Mouse (Mus musculus) adrenal gland, postnatal 14 days (tissue): ENCODE data around the gene Olfr1346. TPM values are rescaled to one million over a fixed set of nuclear protein-coding genes. Genes with fewer than 3 reads are reported as not detected.
A peak's percentile ranks its signal among the peaks of the same experiment; 100 is the strongest.
"Not testable (repeated sequence)": the region's sequence is repeated elsewhere in the genome, so short reads cannot be mapped to it uniquely, and the experiment has no call there.

ENCODE experiments used
- DNase-seq: peaks from one replicate; pipeline ENCODE4 v3.0.0; 2021; ENCODE audit warnings: mixed read lengths
- long read RNA-seq, 2 experiments: library from polyadenylated mRNA; stranded (forward); transcript quantifications; one replicate each; pipeline ENCODE4 v2.0.0; 2021
- total RNA-seq: library from RNA; stranded (reverse); gene quantifications from 2 replicates; pipeline ENCODE4 v1.2.3, GENCODE M21; 2021

The Olfr1346 gene
- total RNA-seq: not detected in 2 replicates
- long read RNA-seq, experiment 1: 0 reads
- long read RNA-seq, experiment 2: 0 reads

GRCm38 (mm10) chr7:6466951-6467350 lies at the start of gene Olfr1346:
Gene Olfr1346, plus strand, starts transcription at chr7:6467101.
- no peak for DNase-seq

GRCm38 (mm10) chr7:6419894-6420293 lies 47.0 kb upstream of the Olfr1346 start:
- no peak for DNase-seq

DNA sequence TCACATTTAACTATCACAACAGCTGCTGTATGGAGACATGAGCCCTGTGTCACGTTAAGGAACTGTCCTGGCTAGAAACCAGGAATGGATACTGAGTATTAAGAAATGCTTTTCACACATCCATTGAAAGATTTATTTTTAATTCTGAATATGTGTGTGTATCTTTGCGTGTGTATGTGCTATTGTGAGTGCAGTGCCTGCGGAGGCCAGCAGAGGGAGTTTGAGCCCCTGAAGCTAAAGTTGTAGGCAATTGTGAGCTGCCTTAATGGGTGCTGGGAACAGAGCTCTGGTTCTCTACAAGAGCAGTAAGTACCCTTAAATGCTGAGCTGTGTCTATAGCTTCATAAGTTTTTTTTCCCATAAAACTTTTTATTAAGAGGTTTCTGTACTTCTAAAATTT lies 37.5 kb upstream of the Olfr1346 start:
- no peak for DNase-seq

DNA sequence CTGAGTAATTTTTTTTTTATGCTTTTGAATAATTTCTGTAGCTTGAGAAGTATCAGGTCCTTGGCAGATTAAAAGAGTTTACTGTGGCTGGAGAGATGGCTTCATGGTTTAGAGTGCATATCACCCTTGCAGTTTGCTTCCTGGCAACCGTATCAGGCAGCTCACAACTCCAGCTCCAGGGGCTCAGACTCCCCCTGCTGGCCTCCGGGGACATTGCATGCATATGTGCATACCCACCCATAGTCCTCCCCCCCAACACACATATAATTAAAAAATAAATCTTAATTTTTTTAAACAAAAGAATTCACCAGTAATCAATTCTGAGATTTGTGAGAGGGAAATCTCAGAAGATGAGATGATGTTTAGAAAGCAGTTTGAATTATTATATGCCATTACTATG lies 36.6 kb upstream of the Olfr1346 start:
- DNase-seq: peak; percentile 41

DNA sequence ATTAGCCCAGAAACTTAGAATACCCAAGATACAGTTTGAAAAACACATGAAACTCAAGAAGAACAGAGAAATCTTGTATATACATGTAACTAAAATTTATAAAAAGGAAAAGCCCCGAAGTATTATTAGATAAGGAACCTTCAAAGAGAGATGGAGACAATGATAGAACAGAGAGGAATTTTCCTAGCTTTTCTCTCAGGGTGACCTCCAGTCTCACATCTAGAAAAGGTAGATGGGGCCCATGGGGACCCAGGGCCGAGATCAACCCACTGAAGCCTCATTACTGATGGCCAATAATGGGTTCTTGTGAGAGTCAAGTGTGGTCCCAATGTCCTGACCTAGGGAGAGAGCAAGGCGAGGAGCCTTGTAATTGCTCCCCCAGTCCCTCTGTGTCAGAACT lies 28.5 kb upstream of the Olfr1346 start, which contains the start of gene Olfr1344:
Gene Olfr1344, plus strand, starts transcription at position 301 of the 400 bp plus-strand sequence.
- DNase-seq: no peak

DNA sequence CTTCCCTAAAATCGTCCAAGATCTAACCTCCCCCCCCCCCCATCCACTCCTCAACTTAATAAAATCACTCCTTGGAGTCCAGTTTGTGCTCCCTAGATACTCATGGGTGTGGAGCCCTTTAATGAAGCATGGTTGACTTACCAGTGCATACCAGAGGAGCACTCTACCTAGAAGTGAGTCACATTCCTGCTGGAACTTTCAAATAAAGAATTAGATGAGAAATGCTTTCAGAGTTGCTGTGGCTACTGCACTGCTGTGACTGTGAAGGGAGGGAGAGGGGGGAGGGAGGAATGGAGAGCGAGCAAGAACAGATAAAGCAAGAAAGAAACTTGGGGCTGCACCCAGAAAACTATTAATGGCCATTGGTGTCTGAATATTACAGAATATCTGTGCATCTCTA lies 25.7 kb upstream of the Olfr1346 start:
- DNase-seq: no peak

- DNase-seq: no peak
Observed at GRCm38 (mm10) chr7:6447771-6448170, 19.1 kb upstream of the Olfr1346 start.

DNA sequence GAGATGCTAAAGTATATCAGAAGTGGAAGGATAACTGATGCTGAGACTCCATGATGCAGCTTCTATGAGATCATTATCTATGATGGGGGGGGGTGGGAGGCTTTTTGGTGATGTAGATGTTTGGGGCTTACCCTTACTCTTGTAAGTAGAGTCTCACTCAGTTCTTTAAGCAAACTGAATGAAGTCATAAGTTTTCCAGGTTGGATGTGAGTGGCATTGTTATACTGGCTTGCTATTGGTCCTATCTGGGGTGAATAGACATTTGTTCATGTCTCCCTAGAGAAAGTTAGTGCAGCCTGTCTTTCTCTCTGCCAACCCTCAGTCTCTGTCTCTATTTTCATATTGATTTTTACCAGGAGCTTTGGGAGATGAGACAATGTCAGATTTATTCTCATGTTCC lies 11.0 kb upstream of the Olfr1346 start, which contains the start of gene Olfr1336:
Gene Olfr1336, plus strand, starts transcription at position 301 of the 400 bp plus-strand sequence.
- no peak for DNase-seq

GRCm38 (mm10) chr7:6456399-6456798 lies 10.5 kb upstream of the Olfr1346 start:
- peak; percentile 12 for DNase-seq

DNA sequence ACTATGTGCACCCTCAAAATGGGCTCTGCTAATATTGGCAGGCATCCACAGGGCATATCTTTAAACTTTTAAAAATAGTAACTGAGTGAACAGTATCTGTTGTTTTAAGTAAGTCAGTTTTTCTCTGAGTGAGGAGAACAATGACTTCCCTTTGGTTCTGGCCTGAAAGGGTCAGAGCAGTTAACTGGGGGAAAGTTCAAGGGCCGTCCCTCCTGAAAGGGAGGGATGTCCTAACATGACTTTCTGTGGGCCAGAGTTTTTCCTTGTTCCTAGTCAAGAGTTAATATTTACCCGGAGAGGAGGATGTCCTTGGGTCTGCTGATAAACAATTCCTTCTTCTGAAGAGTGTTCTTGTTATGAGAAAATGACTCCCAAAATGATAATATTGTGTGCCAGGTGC lies 10.7 kb downstream of the Olfr1346 start:
- not testable (repeated sequence) for DNase-seq

- DNase-seq: no peak
Observed at GRCm38 (mm10) chr7:6486841-6487240, 19.9 kb downstream of the Olfr1346 start, which contains the start of gene Olfr5. Gene Olfr5, minus strand, starts transcription at chr7:6486941.

GRCm38 (mm10) chr7:6499655-6500054 lies 32.8 kb downstream of the Olfr1346 start, which contains the start of gene Olfr1347:
Gene Olfr1347, minus strand, starts transcription at chr7:6499755.
- DNase-seq: no peak

DNA sequence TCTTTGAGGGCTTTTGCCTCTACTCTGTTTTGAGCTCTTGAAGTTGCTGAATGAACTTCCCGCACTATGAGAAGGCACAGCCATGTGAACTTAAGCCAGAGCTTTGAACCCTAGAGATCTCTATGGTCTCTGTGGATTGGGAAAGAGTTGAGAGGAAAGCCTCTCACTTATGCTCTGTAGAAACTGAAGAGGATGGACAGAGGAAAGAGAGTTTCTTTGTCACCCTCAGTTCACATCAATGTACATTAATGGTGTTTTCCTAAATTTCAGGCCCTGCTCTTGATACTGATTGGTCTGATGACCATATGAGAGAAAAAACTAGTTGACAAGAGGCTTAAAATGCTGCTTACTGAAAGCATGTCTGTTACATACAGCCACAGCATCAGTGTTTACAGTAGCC lies 41.7 kb downstream of the Olfr1346 start, which contains the start of gene Olfr1348:
Gene Olfr1348, minus strand, starts transcription at position 101 of the 400 bp plus-strand sequence.
- no peak for DNase-seq

DNA sequence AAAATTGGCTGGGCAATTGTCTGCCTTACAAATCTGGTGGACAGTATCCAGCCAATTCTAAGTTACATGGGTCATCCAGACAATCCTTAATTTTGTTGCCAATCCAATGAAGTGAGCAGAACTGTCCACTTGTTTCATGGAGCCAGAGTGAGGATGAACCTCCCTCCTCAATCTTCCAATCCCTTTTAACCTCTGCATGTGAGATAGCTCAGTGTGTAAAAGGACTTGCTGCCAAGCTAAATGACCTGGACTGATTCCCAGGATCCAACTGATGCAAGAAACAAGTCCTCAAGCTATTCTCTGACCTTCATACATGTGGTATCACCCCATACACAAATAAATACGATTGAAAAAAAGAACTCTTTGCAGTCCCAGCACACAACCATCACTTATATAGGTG lies 54.8 kb downstream of the Olfr1346 start:
- no peak for DNase-seq

DNA sequence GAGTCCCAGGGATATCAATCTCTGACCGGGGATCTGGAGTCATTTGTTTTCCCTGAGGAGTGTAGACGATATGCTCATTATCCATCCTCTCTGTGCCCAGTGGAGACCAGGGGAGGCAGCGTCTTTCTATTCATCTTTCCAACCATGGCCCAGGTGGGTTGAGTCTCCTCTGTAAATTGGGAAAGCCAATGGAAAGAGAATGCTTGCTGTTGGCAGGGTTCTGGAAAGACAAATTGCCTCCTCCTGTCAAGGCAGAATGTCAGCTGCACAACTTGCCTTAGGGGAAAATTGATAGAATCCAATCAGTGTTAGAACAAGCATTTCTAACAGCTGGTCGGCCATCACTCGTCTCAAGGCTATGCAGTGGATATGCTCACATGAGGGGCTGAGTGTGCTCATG lies 55.9 kb downstream of the Olfr1346 start, which contains the start of gene Olfr1349:
Gene Olfr1349, minus strand, starts transcription at position 101 of the 400 bp plus-strand sequence.
- DNase-seq: no peak

DNA sequence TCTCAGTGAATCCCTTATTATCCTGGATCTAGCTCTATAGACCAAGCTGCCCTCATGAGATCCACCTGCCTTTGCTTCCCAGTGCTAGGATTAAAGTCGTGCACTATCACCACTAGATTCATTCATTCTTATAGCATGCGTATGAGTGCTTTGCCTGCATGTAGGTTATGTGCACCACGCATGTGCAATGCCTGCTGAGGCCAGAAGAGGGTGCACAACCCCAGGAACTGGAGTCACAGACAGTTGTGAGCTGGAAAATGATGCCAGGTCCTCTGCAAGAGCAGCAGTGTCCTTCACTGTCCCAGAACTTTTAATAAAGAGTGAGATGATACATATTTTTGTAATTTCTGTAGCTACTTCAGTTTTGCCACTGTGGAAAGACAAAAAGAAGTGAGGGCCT lies 58.1 kb downstream of the Olfr1346 start:
- DNase-seq: no peak

DNA sequence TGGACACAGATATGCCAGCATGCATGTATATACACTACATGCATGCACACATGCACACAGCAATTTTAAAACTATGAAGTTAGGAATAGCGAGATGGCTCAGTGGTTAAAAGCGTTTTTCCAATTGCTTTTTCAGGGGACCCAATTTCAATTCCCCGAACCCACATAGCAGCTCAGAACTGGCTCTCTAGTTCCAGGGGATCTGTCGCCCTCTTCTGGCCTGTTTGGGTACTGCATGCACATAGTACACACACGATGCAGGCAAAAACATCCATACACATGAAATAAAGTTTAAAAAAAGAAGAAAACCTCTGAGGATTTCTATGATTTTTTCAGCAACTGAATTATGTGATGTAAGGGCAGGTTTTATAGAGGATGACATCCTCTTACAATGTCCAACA lies 59.2 kb downstream of the Olfr1346 start:
- DNase-seq: peak; percentile 9

Other genes starting within 250 kb of the Olfr1346 start
- gene Zscan5b, start 244.8 kb upstream of the Olfr1346 start, total RNA-seq: not detected in 2 replicates
- not detected in 2 replicates for gene Epp13, start 214.4 kb upstream of the Olfr1346 start, total RNA-seq
- 7.1 and 7.2 TPM in 2 replicates for gene Zfp667, start 180.5 kb upstream of the Olfr1346 start, total RNA-seq
- gene Zfp583, start 135.8 kb upstream of the Olfr1346 start, total RNA-seq: 3.1 and 3.4 TPM in 2 replicates
- gene Gm3854, start 123.3 kb upstream of the Olfr1346 start, total RNA-seq: 0.48 and 0.71 TPM in 2 replicates
- gene Zfp78, start 103.8 kb upstream of the Olfr1346 start, total RNA-seq: 2.9 and 3.0 TPM in 2 replicates
- 2.6 and 4.8 TPM in 2 replicates for gene Zfp28, start 83.8 kb upstream of the Olfr1346 start, total RNA-seq
- gene Smim17, start 68.4 kb upstream of the Olfr1346 start, total RNA-seq: 0.38 and 0.41 TPM in 2 replicates
- gene Gm20715, start 56.8 kb upstream of the Olfr1346 start, total RNA-seq: 0.08 TPM in 1 of 2 replicates, not detected in the other
- not detected in 2 replicates for gene Olfr1344, start 28.4 kb upstream of the Olfr1346 start, total RNA-seq
- gene Olfr1336, start 10.9 kb upstream of the Olfr1346 start, total RNA-seq: not detected in 2 replicates
- not detected in 2 replicates for gene Olfr5, start 19.8 kb downstream of the Olfr1346 start, total RNA-seq
- not detected in 2 replicates for gene Olfr1347, start 32.7 kb downstream of the Olfr1346 start, total RNA-seq
- gene Olfr1348, start 41.6 kb downstream of the Olfr1346 start, total RNA-seq: not detected in 2 replicates
- gene Olfr1349, start 55.8 kb downstream of the Olfr1346 start, total RNA-seq: not detected in 2 replicates
- not detected in 2 replicates for gene Olfr1350, start 97.7 kb downstream of the Olfr1346 start, total RNA-seq
- 14.4 and 19.7 TPM in 2 replicates for gene Zim1, start 229.3 kb downstream of the Olfr1346 start, total RNA-seq